Mouse (Mus musculus) bone marrow macrophage, adult 2 months (primary cell): ENCODE data around the gene Ppard. TPM values are rescaled to one million over a fixed set of nuclear protein-coding genes. Genes with fewer than 3 reads are reported as not detected.
A peak's percentile ranks its signal among the peaks of the same experiment; 100 is the strongest.
"Not testable (repeated sequence)": the region's sequence is repeated elsewhere in the genome, so short reads cannot be mapped to it uniquely, and the experiment has no call there.

Experiments used
- H3K27ac ChIP-seq: 2 replicates; pipeline ENCODE4 v1.5.1; 2012; ENCODE audit warnings: low read depth, low read length; ENCODE audit not compliant: insufficient read depth
- H3K4me1 ChIP-seq: 2 replicates; pipeline ENCODE4 v1.6.1; 2012; ENCODE audit warnings: low read length; ENCODE audit not compliant: control insufficient read depth, insufficient read depth
- H3K4me3 ChIP-seq: 2 replicates; pipeline ENCODE4 v1.5.1; 2012; ENCODE audit warnings: mild to moderate bottlenecking, low read length, moderate library complexity; ENCODE audit not compliant: insufficient read depth
- CTCF ChIP-seq: IDR thresholded peaks from 2 replicates; pipeline ENCODE4 v1.5.1; 2012; ENCODE audit warnings: low read depth, mild to moderate bottlenecking, low read length, moderate library complexity
- POLR2A ChIP-seq: IDR thresholded peaks from 2 replicates; pipeline ENCODE4 v1.6.1; 2012; ENCODE audit warnings: mild to moderate bottlenecking, low read depth, low read length, borderline replicate concordance
- polyA plus RNA-seq: library from polyadenylated mRNA; stranded (reverse); fragments of >200 nt; gene quantifications from 2 replicates; pipeline ENCODE4 v1.2.4, GENCODE M21; 2012; ENCODE audit not compliant: missing spikeins, insufficient read depth, insufficient read length

The Ppard gene
- polyA plus RNA-seq, 1 experiment = 29.5 TPM

GRCm38 (mm10) chr17:28329503-28330231 lies 97.2 kb downstream of the Ppard start:
- H3K4me1 ChIP-seq = peaks cover 15% of the 10 kb centered on the region
- TF ChIP-seq CTCF = no peak
- no peak for TF ChIP-seq POLR2A
- peak overlapping the region; percentile 99 for H3K27ac ChIP-seq
- H3K4me3 ChIP-seq = peak overlapping the region; percentile 94

- Histone ChIP-seq H3K4me1 (peaks cover 15% of the 10 kb centered on the region), H3K27ac (no peak overlapping the region), H3K4me3 (peak overlapping the region; percentile 94)
- TF ChIP-seq POLR2A = no peak
- no peak for TF ChIP-seq CTCF
Measured at GRCm38 (mm10) chr17:28330232-28330546, 97.7 kb downstream of the Ppard start.

- Histone ChIP-seq H3K4me3 (peak overlapping the region; percentile 94), H3K4me1 (peaks cover 15% of the 10 kb centered on the region)
- not testable (repeated sequence) for H3K27ac ChIP-seq
Measured at GRCm38 (mm10) chr17:28330590-28330989, 98.1 kb downstream of the Ppard start.

- Histone ChIP-seq H3K4me3 (no peak overlapping the region; the same call in 1 of the 2 replicates), H3K4me1 (peaks cover 14% of the 10 kb centered on the region), H3K27ac (no peak overlapping the region)
- no peak for TF ChIP-seq POLR2A
Measured at GRCm38 (mm10) chr17:28331241-28332112, 99.0 kb downstream of the Ppard start.

- peaks cover 5% of the 10 kb centered on the region for H3K4me1 ChIP-seq
- H3K27ac ChIP-seq = no peak overlapping the region
- TF ChIP-seq CTCF (no peak), POLR2A (no peak)
- no peak overlapping the region for H3K4me3 ChIP-seq
Measured at GRCm38 (mm10) chr17:28332113-28332914, 99.8 kb downstream of the Ppard start.

- Histone ChIP-seq H3K27ac (no peak overlapping the region), H3K4me3 (no peak overlapping the region), H3K4me1 (no peaks in the 10 kb centered on the region)
- TF ChIP-seq CTCF = no peak
Measured at GRCm38 (mm10) chr17:28332915-28333546, 100.5 kb downstream of the Ppard start.

- no peaks in the 10 kb centered on the region for H3K4me1 ChIP-seq
- TF ChIP-seq CTCF = no peak
- TF ChIP-seq POLR2A = no peak
- H3K27ac ChIP-seq = no peak overlapping the region
- H3K4me3 ChIP-seq = no peak overlapping the region
Measured at GRCm38 (mm10) chr17:28335267-28335666, 102.8 kb downstream of the Ppard start.

GRCm38 (mm10) chr17:28337547-28337946 lies 105.0 kb downstream of the Ppard start:
- no peak overlapping the region for H3K4me3 ChIP-seq
- no peak for TF ChIP-seq POLR2A
- TF ChIP-seq CTCF = no peak
- no peaks in the 10 kb centered on the region for H3K4me1 ChIP-seq
- H3K27ac ChIP-seq = no peak overlapping the region

GRCm38 (mm10) chr17:28340578-28340977 lies 108.1 kb downstream of the Ppard start:
- no peak for TF ChIP-seq CTCF
- TF ChIP-seq POLR2A = no peak
- H3K27ac ChIP-seq = no peak overlapping the region
- no peak overlapping the region for H3K4me3 ChIP-seq
- no peaks in the 10 kb centered on the region for H3K4me1 ChIP-seq

GRCm38 (mm10) chr17:28341091-28341490 lies 108.6 kb downstream of the Ppard start:
- Histone ChIP-seq H3K4me1 (no peaks in the 10 kb centered on the region), H3K27ac (no peak overlapping the region), H3K4me3 (no peak overlapping the region)
- TF ChIP-seq CTCF = no peak
